In the genomic region with DNA sequence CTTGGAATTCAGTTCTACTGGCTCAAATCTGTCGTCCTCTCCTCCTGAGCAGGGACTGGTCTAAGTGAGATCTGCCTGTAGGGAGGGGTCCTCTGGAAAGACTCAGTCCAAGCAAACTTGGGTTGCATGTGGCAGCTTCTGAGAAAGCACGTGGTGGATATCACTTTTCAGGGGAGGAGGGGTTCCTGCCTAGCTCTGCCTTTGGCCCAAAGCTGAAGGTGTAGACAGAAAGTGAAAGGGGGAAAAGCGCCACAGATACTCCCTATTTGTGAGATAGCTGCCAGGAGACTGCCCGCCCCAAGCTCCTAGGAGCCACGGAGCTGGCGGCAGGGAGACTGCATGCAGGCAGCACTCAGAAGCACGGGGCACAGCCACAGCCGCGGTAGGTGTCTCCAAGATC, we compare ENCODE assay signal across 8 mouse cellular contexts. TPM values are rescaled to one million over a fixed set of nuclear protein-coding genes. Genes with fewer than 3 reads are reported as not detected.
DNase-seq lines count a peak whose midpoint lies in the region; ATAC-seq and TF ChIP-seq lines count a peak whose summit lies in the region.

No protein-coding gene starts in this region.

- H3K27ac ChIP-seq in lung, embryonic 14.5 days (ENCODE audit: low read depth) = no peak overlapping the region
- no peak overlapping the region for H3K27ac ChIP-seq in forebrain, embryonic 10.5 days
- no peak overlapping the region for H3K27ac ChIP-seq in limb, embryonic 10.5 days
- peak overlapping the region; percentile 30; the same call in 1 of the 2 replicates for H3K27ac ChIP-seq in small intestine, adult 2 months (ENCODE audit: insufficient read depth, low read depth, low read length)

- peak overlapping the region; percentile 50 for H3K4me2 ChIP-seq in lung, embryonic 14.5 days

- DNase-seq in lung, embryonic 14.5 days = no peak
- DNase-seq in lung, postnatal 25 days (ENCODE audit: low spot score) = no peak
- DNase-seq in forebrain, embryonic 10.5 days (ENCODE audit: extremely low spot score, low spot score) = no peak
- DNase-seq in limb, embryonic 10.5 days (ENCODE audit: low spot score) = no peak
- DNase-seq in frontal cortex, postnatal 10 days (ENCODE audit: low spot score in 2 of 2) = no peak
- no peak for DNase-seq in left cerebral cortex, adult 11 months (ENCODE audit: low spot score)
- DNase-seq in cerebellum, adult 11 months = no peak

- no peak overlapping the region for H3K4me3 ChIP-seq in lung, embryonic 14.5 days (ENCODE audit: low read depth, low read length)
- H3K4me3 ChIP-seq in forebrain, embryonic 10.5 days = peak overlapping the region; percentile 28
- peak overlapping the region; percentile 26 for H3K4me3 ChIP-seq in limb, embryonic 10.5 days
- peak overlapping the region; percentile 73 for H3K4me3 ChIP-seq in small intestine, adult 2 months (ENCODE audit: low read depth, low read length)

- H3K27me3 ChIP-seq in lung, embryonic 14.5 days (ENCODE audit: insufficient read depth, low read length) = 0 out of 2 replicates have a peak, but pooled peaks cover 9% of the 10 kb centered on the region
- H3K27me3 ChIP-seq in forebrain, embryonic 10.5 days (ENCODE audit: poor library complexity, severe bottlenecking) = peaks cover 22% of the 10 kb centered on the region
- H3K27me3 ChIP-seq in limb, embryonic 10.5 days (ENCODE audit: low read depth, poor library complexity, severe bottlenecking) = peaks cover 29% of the 10 kb centered on the region
- H3K27me3 ChIP-seq in small intestine, adult 2 months (ENCODE audit: control insufficient read depth, insufficient read depth, low read length) = no peaks in the 10 kb centered on the region

- peak; percentile 36; the same call in 1 of the 2 replicates for TF ChIP-seq POLR2A in small intestine, adult 2 months (IDR thresholded peaks at IDR 0.05; ENCODE audit: low read depth, low read length)

- 7% methylated on average over 9 of the region's 9 CpGs for WGBS in lung, embryonic 14.5 days
- 11% methylated on average over 9 of the region's 9 CpGs for WGBS in forebrain, embryonic 10.5 days
- 8% methylated on average over 9 of the region's 9 CpGs for WGBS in limb, embryonic 10.5 days
- 3% methylated on average over 9 of the region's 9 CpGs for WGBS in small intestine, adult 2 months

- no peaks in the 10 kb centered on the region for H3K4me1 ChIP-seq in lung, embryonic 14.5 days (ENCODE audit: insufficient read depth)
- peaks cover 10% of the 10 kb centered on the region for H3K4me1 ChIP-seq in forebrain, embryonic 10.5 days
- peaks cover 10% of the 10 kb centered on the region for H3K4me1 ChIP-seq in limb, embryonic 10.5 days
- H3K4me1 ChIP-seq in small intestine, adult 2 months (ENCODE audit: control insufficient read depth, insufficient read depth, insufficient read length, low read length) = peaks cover 7% of the 10 kb centered on the region; the same call in 1 of the 2 replicates

- H3K9me3 ChIP-seq in lung, embryonic 14.5 days (ENCODE audit: low read depth, low read length) = no peaks in the 10 kb centered on the region
- H3K9me3 ChIP-seq in forebrain, embryonic 10.5 days = no peaks in the 10 kb centered on the region
- no peaks in the 10 kb centered on the region for H3K9me3 ChIP-seq in limb, embryonic 10.5 days (replicated peaks)

- no peak overlapping the region for H3K9ac ChIP-seq in lung, embryonic 14.5 days

- H3K36me3 ChIP-seq in lung, embryonic 14.5 days (ENCODE audit: insufficient read depth) = no peaks in the 10 kb centered on the region
- H3K36me3 ChIP-seq in forebrain, embryonic 10.5 days (replicated peaks) = no peaks in the 10 kb centered on the region
- H3K36me3 ChIP-seq in limb, embryonic 10.5 days = no peaks in the 10 kb centered on the region
- H3K36me3 ChIP-seq in small intestine, adult 2 months (ENCODE audit: control insufficient read depth, insufficient read depth, low read length) = 0 out of 2 replicates have a peak, but pooled peaks cover 3% of the 10 kb centered on the region

- no peak for TF ChIP-seq CTCF in lung, embryonic 14.5 days (IDR thresholded peaks at IDR 0.05; ENCODE audit: low read depth)
- TF ChIP-seq CTCF in small intestine, adult 2 months (IDR thresholded peaks at IDR 0.05; ENCODE audit: extremely low read depth, insufficient read length, insufficient replicate concordance, low read depth, low read length) = no peak

- no peak for ATAC-seq in lung, embryonic 14.5 days (ENCODE audit: insufficient read depth)

RNA-seq across cellular contexts. Expression of gene Ciita, which starts 9.6 kb away (rescaled TPM):
- polyA plus RNA-seq in lung, embryonic 14.5 days (2014; fragmentation: Nextera tagmentation; extraction: Ambion mirVana) = 0.25 and 0.51 TPM in 2 replicates
- 0.10 TPM in 2 replicates for polyA plus RNA-seq in forebrain, embryonic 10.5 days (2016; fragmentation: Nextera tagmentation; extraction: Ambion mirVana)
- 0.09 and 0.19 TPM in 2 replicates for polyA plus RNA-seq in limb, embryonic 10.5 days (2016; fragmentation: Nextera tagmentation; extraction: Ambion mirVana)
- 5.9 and 17.0 TPM in 2 replicates for polyA plus RNA-seq in small intestine, adult 2 months (2012; rRNA removed)

RNA-seq across cellular contexts. Expression of gene Tvp23a, which starts 42.3 kb away (rescaled TPM):
- polyA plus RNA-seq in lung, embryonic 14.5 days (2014; fragmentation: Nextera tagmentation; extraction: Ambion mirVana) = 11.0 and 11.4 TPM in 2 replicates
- 20.5 and 20.8 TPM in 2 replicates for polyA plus RNA-seq in forebrain, embryonic 10.5 days (2016; fragmentation: Nextera tagmentation; extraction: Ambion mirVana)
- 15.9 and 22.7 TPM in 2 replicates for polyA plus RNA-seq in limb, embryonic 10.5 days (2016; fragmentation: Nextera tagmentation; extraction: Ambion mirVana)
- 0.88 and 1.4 TPM in 2 replicates for polyA plus RNA-seq in small intestine, adult 2 months (2012; rRNA removed)

RNA-seq across cellular contexts. Expression of gene Dexi, which starts 53.4 kb away (rescaled TPM):
- 29.0 and 32.2 TPM in 2 replicates for polyA plus RNA-seq in lung, embryonic 14.5 days (2014; fragmentation: Nextera tagmentation; extraction: Ambion mirVana)
- 14.1 and 14.6 TPM in 2 replicates for polyA plus RNA-seq in forebrain, embryonic 10.5 days (2016; fragmentation: Nextera tagmentation; extraction: Ambion mirVana)
- polyA plus RNA-seq in limb, embryonic 10.5 days (2016; fragmentation: Nextera tagmentation; extraction: Ambion mirVana) = 17.4 and 20.5 TPM in 2 replicates
- 34.9 and 38.3 TPM in 2 replicates for polyA plus RNA-seq in small intestine, adult 2 months (2012; rRNA removed)

RNA-seq across cellular contexts. Expression of gene Clec16a, which starts 55.7 kb away (rescaled TPM):
- 26.8 and 27.4 TPM in 2 replicates for polyA plus RNA-seq in lung, embryonic 14.5 days (2014; fragmentation: Nextera tagmentation; extraction: Ambion mirVana)
- polyA plus RNA-seq in forebrain, embryonic 10.5 days (2016; fragmentation: Nextera tagmentation; extraction: Ambion mirVana) = 26.0 and 29.7 TPM in 2 replicates
- polyA plus RNA-seq in limb, embryonic 10.5 days (2016; fragmentation: Nextera tagmentation; extraction: Ambion mirVana) = 26.8 and 27.0 TPM in 2 replicates
- 7.6 and 14.3 TPM in 2 replicates for polyA plus RNA-seq in small intestine, adult 2 months (2012; rRNA removed)
